Mouse (Mus musculus): ENCODE measurements around the gene Tigd4. TPM values are rescaled to one million over a fixed set of nuclear protein-coding genes. Genes with fewer than 3 reads are reported as not detected.

Gene Tigd4
- 0.31 TPM for polyA plus RNA-seq (2014; fragmentation: Illumina TruSeq; extraction: RNeasy Lipid Tissue Mini Kit (QIAGEN cat#74804); ENCODE audit: low read depth, low replicate concordance)

DNA sequence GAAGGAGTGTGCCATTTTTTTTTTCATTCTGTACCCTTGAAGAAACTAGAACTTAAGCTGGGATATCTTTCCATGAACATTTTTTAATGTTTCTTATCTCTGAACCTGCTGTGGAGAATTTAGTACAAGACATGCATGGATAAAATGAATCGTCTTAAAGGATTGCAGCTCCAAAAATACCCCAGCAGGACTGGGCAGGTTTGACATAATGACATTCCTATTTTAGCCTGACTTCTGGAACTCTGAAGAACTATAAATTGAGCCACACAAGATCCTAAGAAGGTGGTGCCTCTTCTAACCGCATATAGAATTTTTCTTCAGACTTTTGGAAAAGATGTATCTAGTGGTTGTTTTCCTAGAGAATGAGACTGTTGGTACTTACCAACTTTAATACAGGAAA, at the start of gene Tigd4:
Gene Tigd4 (plus strand): TSS at position 301 of the 400 bp plus-strand sequence.

DNA sequence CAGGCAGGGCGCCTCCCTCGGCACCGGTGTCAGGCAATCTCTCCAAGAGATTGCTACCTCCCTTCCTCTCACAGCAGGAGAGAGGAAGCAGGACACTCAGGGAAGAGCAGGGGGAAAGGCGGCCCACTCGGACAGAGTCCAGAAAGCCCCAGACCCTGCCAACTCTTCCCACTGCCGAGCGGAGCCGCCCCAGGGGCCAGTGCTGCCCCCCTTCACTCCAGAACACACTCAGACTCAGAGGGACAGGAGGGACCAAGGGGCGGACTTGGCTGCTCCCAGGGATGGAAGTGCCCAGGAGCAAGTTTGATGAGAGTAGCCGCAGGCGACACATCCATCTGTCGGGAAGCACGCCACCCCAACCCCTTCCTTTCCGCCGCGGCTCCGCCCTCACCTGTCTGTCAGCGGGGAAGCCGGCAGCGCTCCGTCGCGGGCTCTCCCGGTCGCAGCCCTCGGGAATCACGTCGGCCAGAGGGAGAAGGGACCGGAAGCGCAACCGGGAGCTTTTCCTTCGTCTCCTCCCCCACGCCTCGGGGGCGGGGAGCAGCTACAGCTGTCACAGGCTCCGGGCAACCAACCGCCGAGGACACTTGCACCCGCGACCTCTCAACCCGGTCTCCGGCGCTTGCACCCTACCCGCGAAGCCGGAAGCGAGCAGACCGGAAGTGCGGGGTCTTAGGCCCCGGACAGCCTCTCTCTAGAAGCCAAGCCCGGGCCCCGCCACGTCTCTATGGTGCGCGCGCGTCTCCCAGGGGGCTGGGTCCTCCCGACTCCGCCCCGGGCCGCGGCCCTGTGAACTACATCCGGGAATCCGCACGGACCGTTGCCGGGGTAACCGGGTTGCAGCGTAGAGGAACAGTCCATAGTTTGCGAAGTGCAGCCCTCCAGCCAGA, 11.1 kb upstream of the Tigd4 start, which contains the start of gene Arfip1:
Gene Arfip1 (minus strand): TSS at position 603 of the 890 bp plus-strand sequence.

Other genes with a start within 250 kb of the Tigd4 start
- 25.7 TPM for gene Fhdc1, start 113.1 kb upstream of the Tigd4 start, polyA plus RNA-seq (2014; fragmentation: Illumina TruSeq; extraction: RNeasy Lipid Tissue Mini Kit (QIAGEN cat#74804); ENCODE audit: low read depth, low replicate concordance)
- gene Arfip1, start 10.9 kb upstream of the Tigd4 start, polyA plus RNA-seq (2014; fragmentation: Illumina TruSeq; extraction: RNeasy Lipid Tissue Mini Kit (QIAGEN cat#74804); ENCODE audit: low read depth, low replicate concordance) = 21.0 TPM
- 0.13 TPM for gene Tmem154, start 72.6 kb downstream of the Tigd4 start, polyA plus RNA-seq (2014; fragmentation: Illumina TruSeq; extraction: RNeasy Lipid Tissue Mini Kit (QIAGEN cat#74804); ENCODE audit: low read depth, low replicate concordance)
- gene Fbxw7, start 221.7 kb downstream of the Tigd4 start, polyA plus RNA-seq (2014; fragmentation: Illumina TruSeq; extraction: RNeasy Lipid Tissue Mini Kit (QIAGEN cat#74804); ENCODE audit: low read depth, low replicate concordance) = 37.6 TPM